Mouse (Mus musculus) cerebellum, postnatal 36 days (tissue): ENCODE measurements around the gene Muc13.
A peak's percentile ranks its signal among the peaks of the same experiment; 100 is the strongest.

ENCODE experiments used
- DNase-seq, 2 experiments: peaks; one replicate each; pipeline ENCODE4 v3.0.0; 2021 to 2022; ENCODE audit warnings: mixed read lengths in 2 of 2

Gene Muc13

DNA sequence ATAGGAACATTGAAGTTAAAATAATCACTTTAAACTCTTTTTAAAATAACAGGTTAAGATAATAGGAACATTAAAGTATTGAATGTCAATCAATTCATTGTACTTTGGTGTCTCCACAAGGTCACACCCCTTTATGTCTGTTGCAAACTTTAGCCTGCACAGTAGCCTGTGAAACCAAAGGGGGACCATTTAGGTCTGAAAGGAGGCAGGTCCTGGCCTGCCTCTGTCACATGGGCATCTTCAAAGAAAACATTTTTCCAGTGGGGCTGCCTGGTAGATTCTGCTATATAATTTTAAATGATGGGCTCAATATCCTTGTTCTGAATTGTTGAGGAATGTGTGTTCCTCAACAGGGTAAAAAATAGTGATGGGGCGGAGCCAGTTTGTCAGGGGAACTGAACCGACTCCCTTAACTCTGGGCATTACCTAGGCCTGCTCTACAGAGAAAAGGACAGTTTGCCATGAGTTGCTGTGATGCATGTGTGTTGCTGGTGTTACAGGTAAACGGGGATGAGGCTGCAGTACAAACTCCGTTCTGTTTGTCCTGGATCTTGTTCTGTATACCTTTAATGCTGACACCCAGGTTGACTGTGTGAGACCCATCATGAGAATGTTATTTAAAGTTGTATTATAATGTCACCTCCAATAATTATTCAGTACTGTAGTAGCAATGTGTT lies 22.9 kb upstream of the Muc13 start:
- no peak for DNase-seq

DNA sequence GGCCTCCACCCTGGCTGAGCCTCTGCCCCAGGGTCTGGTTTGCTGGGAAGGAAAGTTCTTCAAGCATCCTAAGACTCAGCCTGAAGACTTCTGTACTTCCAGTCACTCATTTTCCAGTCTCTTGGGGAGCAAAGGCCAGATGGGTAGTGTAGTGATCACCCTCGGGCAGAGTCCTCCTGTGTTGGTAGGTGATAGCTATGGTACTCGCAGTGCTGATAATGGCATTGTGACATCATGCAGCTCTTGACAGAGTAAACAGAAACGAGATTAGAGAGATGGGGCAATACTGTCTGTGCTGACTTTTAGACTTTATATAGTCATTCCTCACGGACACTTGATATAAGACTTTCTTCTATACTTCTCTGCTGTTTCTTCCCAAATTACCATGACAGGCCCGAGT lies 21.0 kb upstream of the Muc13 start:
- no peak for DNase-seq

DNA sequence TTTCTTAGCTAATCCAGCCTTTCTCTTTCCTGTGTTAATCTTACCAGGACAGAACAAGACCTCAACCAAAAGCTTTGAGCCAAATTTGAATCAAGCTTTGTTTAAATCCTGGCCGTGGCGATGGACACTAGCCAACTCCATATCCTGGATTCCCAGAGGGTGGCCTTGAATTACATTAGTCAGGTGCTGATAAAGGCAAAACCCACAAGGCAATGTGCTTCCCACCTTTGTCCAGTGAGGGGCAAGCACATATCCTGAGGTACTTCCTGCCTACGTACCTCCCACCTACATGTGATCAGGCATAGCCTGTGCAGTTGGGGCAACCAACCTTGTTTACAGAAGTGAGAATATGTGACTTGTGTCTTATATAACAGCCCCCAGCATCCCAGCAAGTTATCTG lies 18.9 kb upstream of the Muc13 start:
- peak; percentile 15 to 31 for DNase-seq

DNA sequence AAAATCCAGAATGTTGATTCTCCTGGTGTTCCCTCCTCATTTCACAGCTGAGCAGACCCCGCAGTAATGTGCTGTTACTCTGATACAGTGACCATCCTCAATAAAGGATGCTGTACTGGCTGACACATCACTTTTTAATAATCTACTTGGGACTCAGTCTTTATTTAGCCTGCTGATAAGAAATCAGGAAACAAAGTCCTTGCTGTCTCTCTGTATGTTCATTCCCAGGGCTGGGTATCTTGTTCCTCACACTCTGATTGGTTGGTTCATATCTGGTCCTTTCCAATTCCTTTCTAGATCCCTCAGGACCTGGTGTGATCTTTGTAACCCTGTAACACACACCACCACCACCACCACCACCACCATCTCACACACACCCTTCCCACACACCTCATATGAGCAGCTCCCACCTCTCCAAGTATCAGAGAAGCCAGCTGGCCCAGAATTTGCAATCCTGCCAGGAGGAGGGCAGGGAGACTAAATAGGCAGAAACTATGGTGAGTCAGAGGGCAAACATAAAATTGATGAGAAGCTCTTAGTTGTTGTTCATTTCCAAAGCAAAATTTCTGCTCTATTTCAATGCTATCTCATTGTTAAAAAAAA lies 18.0 kb upstream of the Muc13 start:
- no peak for DNase-seq

DNA sequence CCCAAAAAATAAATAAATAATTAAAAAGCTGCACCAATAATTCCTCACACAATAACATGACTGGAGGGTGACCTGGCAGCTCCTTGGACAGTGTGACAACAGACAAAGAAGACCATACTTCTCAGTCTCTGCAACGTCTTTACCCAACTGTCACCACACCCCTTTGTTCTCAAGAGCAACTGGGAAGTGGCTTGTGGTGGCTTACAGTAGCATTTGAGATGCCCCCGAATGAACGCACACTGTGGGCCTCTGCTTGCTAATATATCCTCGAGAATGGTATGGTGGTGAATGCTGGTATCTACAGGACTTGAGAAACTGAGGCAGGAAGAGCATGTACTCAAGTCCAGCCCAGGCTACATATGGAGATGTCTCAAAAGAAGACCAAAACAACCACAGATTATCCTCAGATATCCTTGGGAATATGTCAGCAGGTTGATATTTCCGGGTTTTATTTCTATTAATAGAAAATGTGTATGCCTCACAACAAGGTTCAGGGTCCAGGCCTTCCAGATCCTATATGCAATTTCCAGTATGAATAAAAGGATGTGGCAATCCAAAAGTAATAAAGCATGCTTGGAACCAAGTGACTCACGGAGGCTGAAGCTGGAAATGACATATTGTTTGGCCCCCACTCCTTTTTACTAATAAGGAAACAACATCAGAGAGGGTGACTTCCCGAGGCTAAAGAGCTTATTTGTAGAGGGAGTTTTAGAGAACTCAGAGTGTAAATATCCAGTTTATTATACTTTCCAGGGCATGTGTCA lies 16.9 kb upstream of the Muc13 start:
- DNase-seq: no peak

DNA sequence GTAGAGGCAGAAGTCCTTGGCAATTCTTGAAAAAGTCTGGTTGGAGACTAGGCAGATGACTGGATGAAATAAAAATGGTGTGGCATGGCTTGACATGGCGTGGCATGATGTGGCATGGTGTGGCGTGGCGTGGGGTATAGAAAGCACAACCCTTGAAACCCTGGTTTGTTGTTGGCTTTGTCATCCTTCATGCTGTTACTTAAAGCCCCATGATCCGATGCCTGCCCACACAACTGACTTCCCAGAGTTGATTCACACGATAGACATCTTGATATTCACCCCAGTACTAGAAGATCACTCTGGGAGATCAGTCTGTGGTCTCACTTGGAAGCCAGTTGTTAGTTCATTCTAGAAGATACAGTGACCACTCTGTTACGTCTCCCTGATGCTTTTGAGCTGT lies 16.2 kb upstream of the Muc13 start:
- DNase-seq: no peak

DNA sequence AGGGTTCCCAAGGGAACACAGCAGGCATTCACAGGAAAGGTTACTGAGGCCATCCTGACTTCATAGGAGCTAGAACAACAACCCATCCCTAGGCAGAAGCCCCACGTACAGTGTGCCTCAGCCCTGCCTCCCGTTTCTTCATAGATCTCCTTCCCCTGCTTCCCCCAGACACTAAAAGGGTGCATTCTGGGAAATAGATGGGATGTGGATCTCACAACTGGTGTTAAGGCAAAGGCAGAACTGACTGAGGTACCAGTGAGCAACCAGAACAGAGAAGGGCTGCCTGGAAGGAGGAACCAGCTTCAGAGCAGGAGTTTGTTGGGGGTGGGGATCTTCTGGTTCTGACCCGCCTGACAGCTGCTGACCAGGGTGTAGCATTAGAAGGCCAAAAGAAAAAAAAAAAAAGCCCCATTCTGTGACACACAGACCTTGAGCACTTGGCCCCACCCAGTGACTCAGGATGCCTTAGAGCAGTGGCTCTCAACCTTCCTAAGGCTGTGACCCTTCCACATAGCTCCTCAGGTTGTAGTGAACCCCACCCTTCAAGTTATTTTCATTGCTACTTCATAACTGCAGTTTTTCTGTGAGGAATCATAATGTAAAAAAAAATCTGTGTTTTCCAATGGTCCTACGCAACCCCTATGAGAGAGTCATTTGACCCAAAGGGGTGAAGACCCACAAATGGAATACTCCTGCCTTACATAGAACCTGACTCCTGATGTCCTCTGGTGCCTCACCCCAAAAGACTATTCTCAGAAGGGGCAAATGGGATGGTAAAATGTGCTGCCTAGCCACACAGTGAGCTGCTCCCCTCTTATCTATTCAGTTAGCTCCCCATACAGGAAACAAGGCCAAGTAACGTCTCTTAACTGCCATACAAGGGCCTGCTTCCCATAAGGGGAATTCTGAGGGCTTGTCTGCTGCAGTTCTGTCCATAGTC lies 11.8 kb upstream of the Muc13 start:
- no peak for DNase-seq

DNA sequence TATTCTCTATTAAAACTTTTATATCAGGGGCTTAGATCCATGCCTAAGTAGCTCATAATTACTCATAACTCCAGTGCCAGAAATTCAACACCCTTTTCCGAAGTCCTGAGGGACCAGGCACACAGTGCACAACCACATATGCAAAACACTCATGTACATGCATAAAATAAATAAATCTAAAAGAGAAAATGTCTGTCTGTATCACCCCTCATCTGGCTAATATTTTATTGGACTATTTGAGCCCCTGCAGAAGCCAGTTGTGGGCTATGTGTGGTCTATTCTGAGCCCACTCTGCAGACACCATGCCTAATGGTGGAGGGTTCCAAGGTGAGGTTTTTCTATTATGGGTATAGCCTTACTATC lies 11.1 kb upstream of the Muc13 start:
- no peak for DNase-seq

DNA sequence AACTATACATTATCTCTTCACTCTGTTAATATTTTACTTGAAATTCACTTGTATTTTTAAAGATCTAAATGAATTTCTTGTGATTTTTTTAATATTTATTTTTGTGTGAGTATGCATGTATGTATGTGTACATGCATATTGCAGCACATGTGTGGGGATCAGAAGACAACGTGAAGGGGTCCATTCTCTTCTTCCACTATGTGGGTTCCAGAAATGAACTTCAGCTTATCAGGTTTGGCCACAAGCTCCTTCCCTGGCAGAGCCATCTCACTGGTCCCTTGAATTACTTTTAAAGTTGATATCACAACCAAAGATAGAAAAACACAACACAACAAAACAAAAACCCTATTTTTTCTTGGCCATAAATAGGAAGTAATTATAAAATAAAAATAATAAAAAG lies 9.3 kb upstream of the Muc13 start:
- no peak for DNase-seq

DNA sequence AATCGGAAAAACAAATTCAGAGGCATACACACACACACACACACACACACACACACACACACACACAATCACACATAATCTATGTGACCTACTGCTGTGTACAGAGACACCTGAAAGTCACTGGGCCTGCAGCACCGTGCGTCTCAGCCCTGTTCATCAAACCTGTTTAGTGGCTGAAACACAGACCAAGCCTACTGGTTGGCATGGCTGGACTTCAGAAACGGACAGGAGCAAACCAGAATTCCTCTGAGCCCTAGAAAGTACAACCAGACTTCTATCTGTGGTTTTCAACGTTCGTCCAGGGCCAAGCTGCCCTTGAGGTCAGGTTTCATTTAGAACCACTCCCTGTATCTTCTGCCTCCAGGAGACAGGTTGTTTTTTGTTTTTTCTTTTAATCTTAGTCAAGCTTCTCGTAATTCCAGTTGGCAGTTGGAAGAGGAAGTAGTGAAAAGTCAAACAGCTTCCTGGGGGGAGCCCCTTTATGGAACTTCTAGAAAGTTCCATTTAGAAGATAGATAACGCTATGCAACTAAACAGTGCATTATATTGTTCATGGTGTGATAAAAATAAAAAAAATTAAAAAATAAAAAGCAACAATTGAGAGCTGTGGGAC lies 8.6 kb upstream of the Muc13 start:
- no peak for DNase-seq

DNA sequence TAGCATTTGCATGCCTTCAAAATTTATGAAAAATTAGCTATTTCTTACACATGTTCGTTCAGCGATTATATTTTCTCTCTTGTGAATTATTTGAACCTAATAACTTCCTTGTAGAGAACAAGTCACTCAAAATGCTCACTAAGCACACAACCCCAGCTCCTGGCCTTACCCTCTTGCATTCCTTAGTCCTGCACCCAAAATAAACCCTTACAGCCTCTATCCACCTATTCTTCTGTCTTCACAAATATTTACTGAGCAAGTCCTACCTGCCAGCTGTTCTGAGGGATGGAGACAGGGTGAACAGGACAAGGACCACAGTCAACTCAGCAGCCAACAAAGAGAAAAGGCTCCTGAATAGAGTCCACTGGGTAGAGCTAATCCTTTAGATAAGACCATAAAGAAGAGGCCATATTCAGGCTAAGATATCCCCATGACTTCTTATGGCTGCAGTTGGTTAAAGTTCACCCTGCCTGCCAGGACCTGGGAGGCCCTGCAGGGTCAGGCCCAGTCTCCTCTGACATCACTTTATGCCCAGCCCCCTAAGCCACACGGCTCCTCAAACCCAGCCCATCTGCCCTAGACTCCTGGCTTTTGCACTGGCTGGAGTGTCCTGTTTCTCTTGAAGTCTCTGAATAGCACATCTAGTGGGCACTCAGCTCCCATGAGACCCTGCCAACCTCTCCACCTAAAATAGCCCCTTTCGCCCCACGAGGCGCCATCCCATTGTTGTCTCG lies 7.0 kb upstream of the Muc13 start:
- DNase-seq: no peak

DNA sequence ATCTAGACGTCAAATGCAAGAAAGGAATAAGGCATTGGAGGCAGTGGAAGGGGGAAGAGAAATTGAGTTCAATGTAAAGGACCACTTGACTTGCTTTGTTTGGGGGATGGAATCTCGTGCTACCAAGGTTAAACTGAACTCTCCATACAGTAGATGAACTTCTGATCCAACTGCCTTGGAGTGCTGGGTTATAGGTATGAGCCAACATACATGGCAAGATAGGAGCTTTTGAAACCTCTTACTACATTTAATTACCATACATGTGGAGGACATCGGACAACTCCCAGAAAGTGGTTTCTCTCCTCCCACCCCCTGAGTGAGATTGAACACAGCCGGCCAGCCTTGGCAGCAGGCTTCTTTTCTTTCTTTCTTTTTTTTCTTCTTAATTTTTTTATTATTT lies 1.3 kb downstream of the Muc13 start:
- DNase-seq: no peak

DNA sequence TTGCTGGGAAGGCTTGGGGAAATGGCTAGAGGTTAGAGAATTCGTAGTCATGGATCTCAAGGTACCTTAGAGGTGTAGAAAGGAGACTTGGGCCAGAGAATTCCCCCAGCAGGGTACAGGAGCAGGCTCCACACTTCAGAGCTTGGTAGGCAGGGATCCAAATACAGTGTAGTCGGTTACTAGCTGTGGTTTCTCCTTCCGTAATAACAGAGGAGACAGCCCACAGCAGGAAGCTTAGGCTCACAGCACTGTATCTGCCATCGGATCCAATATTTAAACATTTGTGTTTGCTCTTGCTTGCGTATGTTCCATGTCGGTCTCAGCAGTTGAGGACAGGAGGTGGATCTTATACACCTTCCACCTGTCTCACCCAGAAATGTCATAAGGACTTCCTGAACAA lies 2.0 kb downstream of the Muc13 start:
- DNase-seq: no peak

DNA sequence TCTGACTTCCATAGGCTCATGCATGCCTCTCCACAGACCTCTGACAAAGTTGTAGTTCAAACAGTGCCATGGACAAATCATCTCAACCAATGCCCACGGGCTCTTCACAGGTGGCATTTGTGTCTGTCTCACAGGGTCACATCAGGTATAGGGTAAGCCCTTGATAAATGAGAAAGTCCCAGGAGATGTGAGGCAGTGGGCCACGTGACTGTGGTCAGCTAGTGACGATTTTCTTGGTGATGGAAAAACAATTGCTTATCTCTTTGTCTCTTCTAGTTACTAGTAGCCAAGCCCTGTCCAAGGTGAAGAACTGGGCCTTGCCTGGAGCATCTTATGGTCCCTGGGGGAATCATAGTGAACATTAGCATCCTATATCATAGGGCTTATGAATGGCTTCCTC lies 2.9 kb downstream of the Muc13 start:
- DNase-seq: no peak

DNA sequence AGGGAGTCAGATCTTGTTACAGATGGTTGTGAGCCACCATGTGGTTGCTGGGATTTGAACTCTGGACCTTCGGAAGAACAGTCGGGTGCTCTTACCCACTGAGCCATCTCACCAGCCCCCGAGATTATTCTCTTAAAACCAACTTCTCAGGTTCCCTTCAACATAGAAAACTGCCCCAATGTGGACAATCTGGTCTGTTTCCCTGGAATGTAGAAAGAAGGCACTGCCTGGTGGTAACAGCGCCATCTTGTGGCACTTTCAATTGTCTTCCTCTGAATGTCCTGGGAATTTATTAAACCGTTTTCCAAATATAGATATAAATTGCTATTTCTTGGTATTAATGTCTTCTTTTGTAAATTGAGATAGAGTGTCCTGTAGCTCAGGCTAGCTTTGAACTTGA lies 4.0 kb downstream of the Muc13 start:
- peak; percentile 68 to 75 for DNase-seq

DNA sequence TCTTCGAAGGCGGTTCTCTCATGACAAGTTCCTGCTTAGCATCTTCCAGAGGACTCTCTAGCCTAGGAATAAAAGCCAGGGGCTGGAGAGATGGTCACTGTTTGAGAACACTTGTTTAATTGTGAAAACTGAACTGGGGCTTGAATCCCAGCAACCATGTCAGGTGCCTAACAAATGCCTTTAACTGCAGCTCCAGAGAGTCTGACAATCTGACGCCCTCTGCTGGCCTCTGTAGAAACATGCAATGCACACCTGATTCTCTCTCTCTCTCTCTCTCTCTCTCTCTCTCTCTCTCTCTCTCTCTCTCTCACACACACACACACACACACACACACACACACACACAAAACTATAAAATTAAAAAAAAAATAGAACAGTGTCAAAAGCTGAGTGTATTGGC lies 16.2 kb downstream of the Muc13 start:
- no peak for DNase-seq

DNA sequence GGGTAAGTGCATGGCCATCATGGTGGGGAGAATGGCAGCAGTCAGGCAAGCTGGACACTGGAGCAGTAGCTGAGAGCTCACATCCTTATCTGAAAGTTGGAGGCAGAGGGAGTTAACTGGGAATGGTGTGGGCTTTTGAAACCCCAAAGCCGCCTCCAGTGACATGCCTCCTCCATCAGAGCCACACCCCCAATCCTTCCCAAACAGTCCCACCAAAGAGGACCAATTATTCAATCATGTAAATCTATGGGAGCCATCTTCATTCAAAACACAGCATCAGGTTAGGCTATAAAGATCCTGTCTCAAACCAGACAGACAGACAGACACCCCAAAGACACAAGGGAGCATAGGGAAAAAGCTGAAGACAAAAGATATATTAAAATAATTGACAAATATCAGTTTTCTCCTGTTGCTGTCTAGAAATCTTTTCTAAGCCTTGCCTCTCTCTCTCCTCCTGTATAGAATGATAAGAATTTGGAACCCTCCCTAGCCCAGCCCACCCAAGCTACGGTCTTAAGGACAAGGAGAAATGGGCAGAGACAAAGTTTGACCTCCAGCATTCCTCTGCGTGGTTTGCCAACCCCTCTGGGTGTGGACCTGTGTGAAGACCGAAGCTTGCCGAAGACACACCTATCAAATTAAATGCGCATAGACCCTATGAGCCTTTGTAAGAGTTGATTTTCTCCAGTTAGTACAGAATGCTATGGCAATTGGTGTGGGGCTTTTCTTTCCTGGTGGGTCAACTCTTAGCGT lies 24.8 kb downstream of the Muc13 start:
- no peak for DNase-seq

DNA sequence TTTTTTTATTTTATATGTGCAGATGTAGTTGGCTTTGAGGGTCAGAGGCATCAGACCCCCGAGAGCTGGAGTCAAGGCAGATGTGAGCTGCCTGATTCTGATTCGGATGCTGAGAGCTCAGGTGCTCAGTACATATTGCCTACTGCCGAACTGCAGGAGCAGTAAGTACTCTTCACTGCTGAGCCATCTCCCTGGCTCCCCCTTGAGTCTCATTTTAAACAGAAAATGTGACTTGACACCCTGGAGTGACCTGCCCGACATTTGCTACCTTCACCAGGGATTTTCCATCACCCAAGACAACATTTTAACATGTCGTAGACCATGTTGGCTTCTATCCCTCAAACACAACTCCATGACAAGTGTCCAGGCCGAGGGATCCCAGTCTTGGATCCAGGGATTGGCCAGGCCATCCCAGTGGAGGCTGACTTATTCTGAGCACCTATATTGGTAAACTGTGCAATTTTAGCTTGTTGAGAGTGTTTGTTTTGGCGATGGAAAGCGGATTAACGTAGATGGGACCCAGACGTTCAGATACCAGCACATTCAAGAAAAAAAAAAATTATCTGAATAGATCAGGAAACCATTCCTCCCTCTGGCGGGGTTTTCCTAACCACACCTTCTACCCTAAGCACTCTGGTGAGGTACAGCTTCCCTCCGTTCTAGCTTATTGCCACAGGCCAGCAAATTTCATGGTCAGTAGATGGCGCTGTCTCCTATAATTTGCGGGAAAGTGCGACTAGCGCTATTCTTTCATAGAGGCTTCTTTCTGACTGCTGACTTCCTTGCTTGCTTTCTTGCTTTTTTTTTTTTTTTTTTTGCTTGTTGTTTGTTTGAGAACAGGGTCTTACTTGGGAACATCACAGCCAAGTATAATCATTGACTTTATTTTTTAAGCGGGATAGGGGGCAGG lies 26.7 kb downstream of the Muc13 start:
- DNase-seq: peak; percentile 87 to 93

DNA sequence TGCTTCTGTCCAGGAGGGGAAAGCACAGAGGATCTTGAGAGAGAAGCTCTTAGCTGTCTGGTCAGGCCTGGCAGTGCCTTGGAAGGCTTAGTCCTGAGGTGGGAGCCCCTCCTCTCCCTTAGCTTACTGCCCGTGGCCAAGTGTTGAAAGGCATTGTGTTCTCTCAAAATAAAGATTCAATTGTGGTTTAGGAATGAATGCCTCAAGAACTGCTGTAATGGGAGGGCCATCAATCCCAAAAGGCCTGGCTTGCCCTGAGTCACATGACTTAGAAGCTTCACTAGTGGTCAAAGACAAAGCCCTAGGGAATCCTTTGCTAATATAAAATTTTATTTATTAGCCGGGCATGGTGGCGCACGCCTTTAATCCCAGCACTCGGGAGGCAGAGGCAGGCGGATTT lies 30.8 kb downstream of the Muc13 start:
- no peak for DNase-seq

DNA sequence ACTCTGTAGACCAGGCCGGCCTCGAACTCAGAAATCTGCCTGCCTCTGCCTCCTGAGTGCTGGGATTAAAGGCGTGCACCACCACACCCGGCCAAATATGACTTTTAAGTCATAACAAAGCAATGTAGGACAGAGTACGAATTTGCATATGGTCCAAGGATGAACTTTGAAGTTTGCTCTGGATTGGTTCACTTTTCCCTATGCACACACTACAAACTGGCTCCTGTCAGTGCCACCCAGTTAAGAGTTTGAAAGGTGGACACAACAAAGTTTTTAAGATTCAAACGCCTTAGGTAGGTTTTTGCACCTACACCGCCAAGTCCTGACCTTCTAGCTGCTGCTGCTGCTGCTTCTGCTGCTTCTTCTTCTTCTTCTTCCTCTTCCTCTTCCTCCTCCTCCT lies 34.7 kb downstream of the Muc13 start:
- DNase-seq: no peak
